Mouse (Mus musculus): Measurements from ENCODE around the gene Ublcp1.

Ublcp1 gene

DNA sequence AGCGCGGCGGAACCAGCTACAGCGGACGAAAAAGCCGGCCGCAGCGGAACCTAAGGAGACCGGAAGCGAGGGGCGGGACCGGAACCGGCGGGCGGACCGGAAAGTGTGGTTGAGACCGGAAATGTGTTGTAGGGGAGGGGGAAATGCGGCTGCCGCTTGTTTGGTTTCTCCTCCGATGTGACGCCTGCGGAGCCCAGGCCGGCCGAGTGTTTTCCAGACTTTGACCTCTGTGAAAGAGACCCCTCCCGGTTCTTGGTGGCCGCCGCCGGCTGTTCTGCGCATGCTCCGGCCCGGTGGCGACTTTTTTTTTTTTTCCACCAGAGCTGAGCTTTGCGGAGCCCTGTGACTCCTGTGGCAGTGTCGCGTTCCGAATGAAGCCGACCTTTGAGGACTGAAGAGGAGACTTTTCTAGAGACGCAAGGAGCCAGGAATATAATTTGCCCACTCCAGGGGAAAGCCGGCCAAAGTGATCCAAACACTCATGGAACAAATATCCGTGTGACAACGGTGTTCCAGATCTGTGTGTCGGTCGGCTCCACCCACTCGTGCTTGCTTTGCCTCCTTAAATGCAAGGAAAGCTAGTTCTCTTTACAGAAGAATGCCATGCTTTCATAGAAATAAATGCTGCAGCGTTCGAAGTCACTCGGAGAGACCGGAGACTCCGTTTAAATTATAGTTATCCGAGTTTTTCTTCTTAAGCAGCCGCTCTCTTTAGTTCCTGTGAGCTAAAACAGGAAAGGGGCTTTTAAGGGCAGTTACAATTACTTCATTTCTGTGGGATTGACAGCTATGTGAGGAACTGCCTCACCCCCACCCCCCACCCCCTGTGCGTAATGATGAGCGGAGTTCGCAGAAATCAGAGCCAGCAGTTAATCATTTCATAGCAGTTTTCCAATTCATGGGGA is at the start of gene Ublcp1:
Ublcp1 (minus strand) TSS at position 67 of the 905 bp plus-strand sequence.
- in situ Hi-C loops (cut with MboI, MseI): loop anchor here (5.0 kb wide), 1 partner anchor 42 kb away; no protein-coding TSS in a partner anchor

GRCm38 (mm10) chr11:44519096-44519949 is 49.0 kb upstream of the Ublcp1 start:
- in situ Hi-C loops (cut with MboI, MseI): no loop called here

DNA sequence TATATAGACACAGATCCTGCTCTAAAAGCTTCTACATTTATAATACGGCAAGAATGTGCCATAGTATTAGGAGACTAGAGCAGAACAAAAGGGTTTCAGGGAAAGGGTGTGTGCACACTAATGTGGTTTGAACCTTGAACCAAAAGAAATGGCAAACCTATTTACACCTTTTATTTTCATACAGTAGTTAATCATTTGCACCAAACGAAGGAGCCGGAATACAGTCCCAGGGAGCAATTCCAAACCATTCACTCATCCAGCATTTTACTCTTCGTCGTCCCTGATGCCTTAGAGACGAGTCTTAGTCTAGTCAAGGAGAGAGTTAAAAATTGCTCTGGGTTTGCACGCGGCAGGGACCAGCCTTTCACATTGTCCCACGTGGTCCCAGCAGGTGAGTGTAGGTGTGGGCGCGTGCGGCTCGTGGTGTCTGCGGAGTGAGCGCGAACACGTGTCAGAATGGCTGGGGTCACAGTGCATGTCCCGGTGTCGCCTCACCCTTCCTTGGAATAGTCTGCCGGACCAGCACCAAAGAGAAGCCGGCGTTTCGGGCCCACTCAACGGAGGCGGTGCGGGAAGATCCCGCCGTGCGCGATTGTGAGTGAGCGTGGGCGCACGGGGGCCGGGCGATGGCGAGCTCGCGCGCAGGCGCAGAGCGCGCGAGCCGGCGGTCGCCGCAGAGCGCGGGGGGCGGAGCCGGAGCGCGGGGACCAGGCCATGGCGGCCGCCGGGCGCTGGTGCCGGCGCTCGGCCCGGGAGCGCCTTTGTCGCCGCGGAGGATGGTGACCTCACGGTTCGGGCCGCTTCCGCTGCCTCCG is 48.2 kb upstream of the Ublcp1 start, which contains the start of gene Rnf145:
Rnf145 (plus strand) TSS at position 684 of the 815 bp plus-strand sequence.
- in situ Hi-C loops (cut with MboI, MseI): no loop called here

GRCm38 (mm10) chr11:44517561-44518280 is 47.4 kb upstream of the Ublcp1 start:
- in situ Hi-C loops (cut with MboI, MseI): no loop called here

DNA sequence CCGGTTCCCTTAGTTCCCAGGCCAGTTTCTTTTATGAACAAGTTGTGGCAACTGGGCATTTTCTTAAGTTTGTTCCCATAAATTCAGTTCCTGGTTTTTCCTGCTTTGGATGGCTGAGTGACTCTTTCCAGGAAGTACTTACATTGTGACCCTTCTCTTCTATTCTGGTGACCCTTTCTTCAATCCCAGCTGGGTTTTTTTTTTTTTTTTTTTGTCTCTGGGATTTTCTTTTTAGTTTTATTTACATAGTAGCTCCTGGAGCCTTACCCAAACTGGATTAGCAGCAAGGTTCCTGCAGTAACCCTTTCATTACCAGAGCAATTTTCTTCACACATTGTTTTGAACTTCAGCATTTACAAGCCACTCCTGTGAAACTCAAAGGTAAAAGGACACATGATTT is 46.1 kb upstream of the Ublcp1 start:
- in situ Hi-C loops (cut with MboI, MseI): no loop called here

GRCm38 (mm10) chr11:44514666-44515065 is 44.4 kb upstream of the Ublcp1 start:
- in situ Hi-C loops (cut with MboI, MseI): loop anchor here (5.0 kb wide), 1 partner anchor 42 kb away; the partner anchor contains the start of gene Ublcp1

DNA sequence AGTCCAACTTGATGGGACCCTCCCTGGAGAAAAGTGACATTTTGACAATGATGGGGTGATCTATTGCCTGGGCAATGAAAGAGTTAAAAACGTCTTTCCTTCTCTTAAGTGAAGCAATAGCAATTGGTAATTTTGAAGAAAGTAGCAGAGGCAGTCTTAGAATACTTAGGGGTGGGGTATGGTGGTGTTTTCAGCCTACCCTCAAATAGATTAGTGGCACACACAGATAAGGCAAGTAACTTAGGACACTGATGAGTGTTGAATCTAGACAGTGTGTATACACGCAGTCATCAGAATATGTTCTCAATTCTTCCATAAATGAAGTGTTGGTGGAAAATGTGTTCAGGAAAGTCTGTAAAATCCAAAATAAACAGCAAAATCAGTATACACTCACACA is 42.7 kb upstream of the Ublcp1 start:
- in situ Hi-C loops (cut with MboI, MseI): loop anchor here (5.0 kb wide), 1 partner anchor 41 kb away; the partner anchor contains the start of gene Ublcp1

DNA sequence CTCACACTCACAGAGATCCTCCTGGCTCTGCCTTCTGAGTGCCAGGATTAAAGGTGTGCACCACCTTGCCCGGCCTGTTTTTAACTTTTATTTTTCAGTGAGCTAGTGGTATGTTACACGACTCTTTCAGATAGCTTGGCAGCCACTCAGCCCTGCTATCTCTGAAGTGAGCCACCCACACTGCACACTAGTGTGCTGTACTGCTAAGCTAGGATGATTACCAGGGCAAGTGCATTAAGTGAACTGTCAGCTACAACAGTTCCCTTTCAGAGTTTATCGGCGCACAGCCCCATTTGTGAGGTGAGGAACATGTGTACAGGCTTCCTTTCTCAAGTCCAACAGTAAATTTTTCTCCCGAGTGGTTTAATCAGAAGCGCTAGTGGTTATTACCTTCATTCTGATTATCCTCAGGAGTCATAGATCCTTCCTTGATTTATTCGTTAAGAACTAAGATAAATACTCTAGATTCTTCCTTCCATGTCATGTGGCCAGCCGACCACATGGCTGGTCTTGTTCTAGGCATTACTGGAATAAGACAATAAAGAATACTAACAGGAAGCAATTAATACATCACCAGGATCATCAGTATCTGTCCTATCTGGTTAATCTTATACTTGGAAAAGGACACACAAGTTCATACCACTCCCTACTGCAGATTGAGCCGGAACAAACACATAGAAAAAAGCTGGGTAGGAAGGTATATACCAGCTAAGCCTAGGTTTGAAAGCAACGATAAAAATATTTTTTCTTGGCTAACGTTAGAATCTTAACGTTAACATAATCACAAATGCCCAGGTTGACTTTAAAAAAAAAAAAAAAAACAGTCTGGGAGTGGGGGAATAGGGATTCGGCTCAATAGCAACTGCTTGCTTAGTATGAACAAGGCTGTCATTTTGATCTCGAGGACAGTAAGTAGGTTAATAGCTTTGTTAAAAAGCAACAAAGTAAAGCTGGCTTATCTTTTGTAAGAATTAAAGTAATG is 42.0 kb upstream of the Ublcp1 start:
- in situ Hi-C loops (cut with MboI, MseI): loop anchor here (5.0 kb wide), 1 partner anchor 40 kb away; the partner anchor contains the start of gene Ublcp1

GRCm38 (mm10) chr11:44510371-44510770 is 40.1 kb upstream of the Ublcp1 start:
- in situ Hi-C loops (cut with MboI, MseI): loop anchor here (5.0 kb wide), 1 partner anchor 38 kb away; the partner anchor contains the start of gene Ublcp1

DNA sequence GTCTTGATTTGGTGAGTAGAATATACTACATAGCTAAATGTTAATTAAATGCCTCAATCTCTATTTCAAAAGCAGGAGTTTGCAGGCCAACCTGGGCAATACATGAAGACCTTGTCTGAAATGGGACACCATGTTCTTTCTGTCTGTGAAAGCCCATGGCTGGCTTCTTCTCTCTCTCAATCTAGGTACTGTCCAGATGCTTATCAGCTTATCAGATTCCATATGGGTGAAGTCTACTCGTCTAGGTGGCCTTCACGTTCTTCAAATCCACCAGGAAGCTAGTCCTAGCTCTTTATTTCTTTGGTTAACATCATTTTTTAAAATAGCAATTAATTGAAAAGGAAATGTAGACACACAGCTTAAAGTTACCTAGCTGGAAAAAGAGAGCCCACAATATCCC is 39.6 kb upstream of the Ublcp1 start:
- in situ Hi-C loops (cut with MboI, MseI): loop anchor here (5.0 to 10.0 kb wide), 2 partner anchors 38 to 1135 kb away; partner anchors contain the start of gene Ublcp1

DNA sequence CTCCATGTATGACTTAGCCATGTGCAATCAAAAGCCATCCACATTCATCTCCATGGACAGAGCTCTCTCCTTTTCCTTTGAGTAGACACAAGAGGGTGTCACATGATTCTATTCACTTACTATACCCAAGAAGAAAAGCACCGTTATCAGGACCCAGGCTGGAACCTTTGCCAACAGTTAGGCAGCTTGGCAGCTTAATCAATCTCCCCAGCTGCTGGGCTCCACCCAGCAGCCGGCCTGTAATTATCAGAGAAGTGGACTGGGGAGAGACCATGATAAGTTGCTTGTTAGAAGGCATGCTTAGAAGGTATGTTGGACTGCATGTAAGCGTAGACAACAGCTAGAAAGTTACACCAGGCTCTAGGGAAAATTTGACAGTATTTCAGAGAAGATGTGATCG is 38.6 kb upstream of the Ublcp1 start:
- in situ Hi-C loops (cut with MboI, MseI): loop anchor here (10.0 kb wide), 1 partner anchor 1134 kb away; no protein-coding TSS in a partner anchor

DNA sequence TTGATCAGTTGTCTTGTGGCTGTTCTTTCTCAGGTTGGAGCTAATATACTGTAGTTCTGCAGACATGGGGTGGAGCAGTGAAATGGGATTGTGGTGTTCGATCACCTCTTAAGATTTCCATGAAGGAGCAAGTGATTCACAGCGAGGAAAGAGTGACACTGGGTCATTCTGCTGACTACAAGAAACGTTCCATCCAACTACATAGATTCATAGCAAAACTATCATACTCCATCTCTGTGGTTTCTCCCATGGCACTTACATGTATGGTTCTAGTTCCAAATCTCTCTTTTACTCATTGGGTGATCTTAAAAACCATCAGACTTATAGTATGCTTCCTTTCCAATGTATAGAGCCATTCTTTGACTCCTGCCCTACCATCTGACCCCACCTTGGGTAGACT is 34.5 kb upstream of the Ublcp1 start:
- in situ Hi-C loops (cut with MboI, MseI): loop anchor here (10.0 kb wide), 1 partner anchor 1130 kb away; no protein-coding TSS in a partner anchor

GRCm38 (mm10) chr11:44504146-44504545 is 33.8 kb upstream of the Ublcp1 start:
- in situ Hi-C loops (cut with MboI, MseI): loop anchor here (10.0 kb wide), 1 partner anchor 1129 kb away; no protein-coding TSS in a partner anchor

DNA sequence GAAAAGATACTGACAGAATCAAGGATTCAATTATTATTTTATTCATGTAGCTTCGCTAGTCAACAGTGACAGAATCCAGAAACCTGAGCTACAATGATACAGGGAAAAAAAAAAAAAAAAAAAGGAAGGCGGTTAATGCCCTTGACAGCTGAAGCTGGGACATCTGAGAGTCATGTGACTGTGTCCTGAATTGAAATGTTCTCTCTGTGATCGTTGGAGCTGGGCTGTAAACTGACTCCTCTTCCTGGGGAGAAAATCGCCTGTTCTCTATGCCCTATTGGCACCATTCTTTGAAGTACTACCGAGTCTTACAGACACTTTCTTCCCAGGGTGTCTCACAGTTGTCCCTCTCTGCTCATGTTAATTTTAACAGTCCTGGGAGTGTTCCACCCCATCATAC is 32.6 kb upstream of the Ublcp1 start:
- in situ Hi-C loops (cut with MboI, MseI): loop anchor here (10.0 kb wide), 1 partner anchor 1128 kb away; no protein-coding TSS in a partner anchor

- in situ Hi-C loops (cut with MboI, MseI): loop anchor here (10.0 kb wide), 1 partner anchor 1127 kb away; no protein-coding TSS in a partner anchor
These were observed 31.2 kb upstream of the Ublcp1 start for GRCm38 (mm10) chr11:44501477-44501876.

GRCm38 (mm10) chr11:44500966-44501365 is 30.7 kb upstream of the Ublcp1 start:
- in situ Hi-C loops (cut with MboI, MseI): loop anchor here (10.0 kb wide), 1 partner anchor 1126 kb away; no protein-coding TSS in a partner anchor

- in situ Hi-C loops (cut with MboI, MseI): no loop called here
These were observed 28.3 kb upstream of the Ublcp1 start for GRCm38 (mm10) chr11:44498412-44499272.

DNA sequence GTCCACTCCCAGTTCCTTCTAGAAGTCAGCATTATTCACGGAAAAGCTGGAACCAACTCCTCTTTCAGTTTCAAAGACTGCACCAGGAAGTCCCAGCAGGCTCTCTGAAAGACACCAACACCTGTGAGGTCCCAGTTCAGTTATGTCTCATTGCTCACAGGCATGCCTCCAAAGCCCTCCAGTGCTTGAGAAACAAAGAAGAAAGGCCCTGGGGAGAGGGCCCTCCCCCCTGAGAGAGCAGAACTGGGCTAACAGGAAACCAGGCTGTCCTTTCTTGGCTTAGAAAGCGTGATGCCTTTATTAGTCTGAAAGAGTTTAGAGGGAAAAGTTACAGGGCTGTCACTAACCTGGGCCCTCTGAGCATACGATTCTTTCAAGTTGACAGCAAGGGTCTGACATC is 25.9 kb upstream of the Ublcp1 start:
- in situ Hi-C loops (cut with MboI, MseI): no loop called here
